Mouse (Mus musculus) liver, embryonic 14.5 days (tissue): Measurements from ENCODE around the gene Fam49a.

Source experiments
- CTCF ChIP-seq: IDR thresholded peaks from 2 replicates; pipeline ENCODE4 v1.5.1; 2016; ENCODE audit warnings: antibody characterized with exemption, low read depth, control low read depth
- EP300 ChIP-seq: IDR thresholded peaks from 2 replicates; pipeline ENCODE4 v1.6.1; 2016; ENCODE audit warnings: antibody characterized with exemption, low read depth

DNA sequence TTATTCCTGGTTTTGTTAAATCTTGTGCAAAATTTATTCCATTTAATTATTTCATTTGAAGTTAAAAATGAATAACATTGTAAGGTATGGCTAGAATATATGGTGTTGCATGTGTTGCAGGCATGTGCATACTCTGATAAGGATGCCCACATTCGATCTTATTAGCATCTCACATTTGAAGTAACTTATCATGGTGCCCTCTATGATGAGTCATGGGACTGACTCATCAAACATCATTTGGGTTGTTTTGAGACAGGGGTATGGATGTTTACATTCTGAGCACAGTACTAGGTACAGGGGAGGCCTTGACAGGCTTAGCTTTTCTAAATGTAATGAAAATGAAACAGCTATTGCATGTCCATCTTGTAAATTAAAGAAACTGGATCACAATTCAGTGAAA lies 165.3 kb downstream of the Fam49a start:
- TF ChIP-seq CTCF (no peak), EP300 (peak; percentile 84)
